Mouse (Mus musculus): ENCODE data around the gene Ccdc106.

DNA sequence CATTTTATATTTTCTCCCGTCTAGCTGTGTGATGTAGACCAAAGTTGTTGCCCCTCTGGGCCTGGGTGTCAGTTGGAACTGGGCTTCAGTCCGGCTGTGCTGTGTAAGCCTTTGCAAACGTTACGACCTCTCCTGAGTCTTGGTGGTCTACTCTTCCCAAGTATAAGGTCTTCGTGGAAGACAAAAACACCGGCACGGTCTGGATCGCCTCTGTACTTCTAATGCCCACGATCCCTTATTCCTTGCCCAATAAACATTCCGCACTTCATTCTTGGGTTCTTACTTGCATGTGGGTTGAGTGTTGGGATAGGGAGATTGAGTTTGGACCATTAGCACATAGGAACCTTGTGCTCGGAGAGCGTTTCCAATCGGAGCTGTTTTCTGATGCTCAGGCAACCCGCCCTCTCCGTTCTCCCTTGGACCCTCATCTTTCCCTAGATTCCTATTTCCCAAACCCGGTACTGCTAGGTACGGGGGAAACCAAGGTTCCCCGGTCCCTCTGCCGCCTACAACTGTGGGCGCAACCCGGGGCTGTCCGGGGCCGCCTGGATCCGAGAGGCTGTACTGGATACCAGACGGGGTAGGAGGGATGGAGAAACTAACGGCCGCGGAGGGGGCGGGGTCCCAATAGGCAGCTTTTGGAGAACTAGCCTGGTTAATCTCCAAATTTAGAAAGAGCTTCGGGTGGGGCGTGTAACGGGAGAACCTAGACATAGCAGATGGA lies 33.3 kb downstream of the Ccdc106 start:
- TF ChIP-seq CTCF (IDR thresholded peaks at IDR 0.05; ENCODE audit: low read depth), result no peak
- TF ChIP-seq EP300 (optimal IDR thresholded peaks at IDR 0.05), result no peak
